Mouse (Mus musculus): ENCODE data around the gene G0s2.

G0s2 gene

GRCm38 (mm10) chr1:193272916-193273601, at the start of gene G0s2:
TSS of gene G0s2 (minus strand) at chr1:193273217.
- DNase-seq (ENCODE audit: low read depth, low spot score): no peak

GRCm38 (mm10) chr1:193320398-193320797, 47.4 kb upstream of the G0s2 start:
- DNase-seq (ENCODE audit: low read depth, low spot score): no peak

- DNase-seq (ENCODE audit: low read depth, low spot score): no peak
These were observed 46.7 kb upstream of the G0s2 start for GRCm38 (mm10) chr1:193319721-193320120.

- DNase-seq (ENCODE audit: low read depth, low spot score): no peak
These were observed 44.1 kb upstream of the G0s2 start for GRCm38 (mm10) chr1:193317159-193317559.

- DNase-seq (ENCODE audit: low read depth, low spot score): no peak
These were observed 43.3 kb upstream of the G0s2 start for GRCm38 (mm10) chr1:193316358-193316750.

GRCm38 (mm10) chr1:193315705-193316357, 42.8 kb upstream of the G0s2 start:
- no peak for DNase-seq (ENCODE audit: low read depth, low spot score)

- no peak for DNase-seq (ENCODE audit: low read depth, low spot score)
These were observed 38.6 kb upstream of the G0s2 start for GRCm38 (mm10) chr1:193311596-193311995.

- DNase-seq (ENCODE audit: low read depth, low spot score): no peak
These were observed 37.6 kb upstream of the G0s2 start for GRCm38 (mm10) chr1:193310519-193311085.

- no peak for DNase-seq (ENCODE audit: low read depth, low spot score)
These were observed 36.9 kb upstream of the G0s2 start for GRCm38 (mm10) chr1:193309785-193310518.

- no peak for DNase-seq (ENCODE audit: low read depth, low spot score)
These were observed 33.8 kb upstream of the G0s2 start for GRCm38 (mm10) chr1:193306832-193307231.

GRCm38 (mm10) chr1:193305386-193305785, 32.4 kb upstream of the G0s2 start:
- no peak for DNase-seq (ENCODE audit: low read depth, low spot score)

GRCm38 (mm10) chr1:193303096-193303495, 30.1 kb upstream of the G0s2 start:
- DNase-seq (ENCODE audit: low read depth, low spot score): no peak

- no peak for DNase-seq (ENCODE audit: low read depth, low spot score)
These were observed 29.0 kb upstream of the G0s2 start for GRCm38 (mm10) chr1:193302093-193302405.

- no peak for DNase-seq (ENCODE audit: low read depth, low spot score)
These were observed 28.4 kb upstream of the G0s2 start for GRCm38 (mm10) chr1:193301216-193302092.

GRCm38 (mm10) chr1:193299995-193300394, 27.0 kb upstream of the G0s2 start:
- DNase-seq (ENCODE audit: low read depth, low spot score): no peak

GRCm38 (mm10) chr1:193298141-193298765, 25.2 kb upstream of the G0s2 start:
- no peak for DNase-seq (ENCODE audit: low read depth, low spot score)

- DNase-seq (ENCODE audit: low read depth, low spot score): no peak
These were observed 22.9 kb upstream of the G0s2 start for GRCm38 (mm10) chr1:193295920-193296319.

GRCm38 (mm10) chr1:193293926-193294325, 20.9 kb upstream of the G0s2 start:
- no peak for DNase-seq (ENCODE audit: low read depth, low spot score)

- no peak for DNase-seq (ENCODE audit: low read depth, low spot score)
These were observed 20.0 kb upstream of the G0s2 start for GRCm38 (mm10) chr1:193293039-193293438.

- no peak for DNase-seq (ENCODE audit: low read depth, low spot score)
These were observed 17.7 kb upstream of the G0s2 start for GRCm38 (mm10) chr1:193290686-193291085.

- DNase-seq (ENCODE audit: low read depth, low spot score): no peak
These were observed 16.9 kb upstream of the G0s2 start for GRCm38 (mm10) chr1:193289914-193290313.
